Mouse (Mus musculus): ENCODE data around the gene Cftr. TPM values are rescaled to one million over a fixed set of nuclear protein-coding genes. Genes with fewer than 3 reads are reported as not detected.

Gene Cftr
- polyA plus RNA-seq, 1 experiment from 2014 or later: 3.3 TPM

DNA sequence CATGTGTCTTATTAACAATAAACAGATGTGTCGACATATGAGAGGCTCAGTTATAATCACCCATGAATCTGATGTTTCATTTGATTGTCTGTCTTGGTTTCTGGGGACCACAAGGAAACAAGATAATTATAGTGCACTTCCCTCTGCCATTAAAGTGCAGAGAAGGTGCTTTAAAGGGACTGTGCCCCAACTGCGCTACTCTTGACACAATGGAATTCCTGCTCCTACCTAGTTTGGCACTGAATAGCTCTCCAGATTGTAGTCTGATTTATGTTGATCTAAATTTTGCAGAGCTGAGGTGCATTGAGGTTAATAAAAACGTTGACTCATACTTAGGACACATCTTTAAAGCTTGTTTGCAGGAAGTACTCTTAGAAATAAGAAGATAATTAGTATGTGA is 132.7 kb downstream of the Cftr start:
- ATAC-seq (replicated peaks; ENCODE audit: low FRiP score, low read depth): no peak
- Histone ChIP-seq H3K9ac (ENCODE audit: low read depth, low read length) (no peak overlapping the region), H3K27me3 (ENCODE audit: insufficient read depth, low read length) (no peaks in the 10 kb centered on the region), H3K27ac (no peak overlapping the region), H3K4me1 (replicated peaks; ENCODE audit: insufficient read depth, low read length) (no peaks in the 10 kb centered on the region), H3K4me3 (replicated peaks; ENCODE audit: low read depth, low read length) (no peak overlapping the region), H3K36me3 (ENCODE audit: insufficient read depth, low read length) (no peaks in the 10 kb centered on the region), H3K4me2 (ENCODE audit: low read length) (no peak overlapping the region), H3K9me3 (replicated peaks; ENCODE audit: low read length) (no peaks in the 10 kb centered on the region)
- 53% methylated on average over 3 of the region's 3 CpGs for WGBS
- no peak for TF ChIP-seq CTCF (IDR thresholded peaks at IDR 0.05; ENCODE audit: low read depth)
- DNase-seq (ENCODE audit: low spot score): no peak

DNA sequence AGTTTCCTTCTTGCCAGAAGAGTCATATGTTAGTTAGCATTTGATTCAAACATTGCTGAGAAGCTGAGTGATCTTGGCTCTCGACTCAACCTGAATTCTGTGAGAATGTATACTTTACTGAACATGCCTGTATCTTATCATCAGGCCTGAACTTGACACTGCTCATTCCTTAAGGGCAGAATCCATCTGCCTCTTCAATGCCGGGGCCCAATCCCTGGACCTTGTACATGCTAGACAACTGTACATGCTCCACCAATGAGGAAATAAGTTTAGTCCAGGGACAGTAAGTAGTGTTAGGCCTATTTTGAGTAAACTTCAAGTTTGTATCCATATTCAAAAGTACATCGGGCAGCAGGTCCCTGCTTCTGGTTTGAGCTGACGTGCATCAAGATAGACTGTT is 134.6 kb downstream of the Cftr start:
- Histone ChIP-seq H3K36me3 (ENCODE audit: insufficient read depth, low read length) (no peaks in the 10 kb centered on the region), H3K9ac (ENCODE audit: low read depth, low read length) (no peak overlapping the region), H3K4me3 (replicated peaks; ENCODE audit: low read depth, low read length) (no peak overlapping the region), H3K9me3 (replicated peaks; ENCODE audit: low read length) (no peaks in the 10 kb centered on the region), H3K27me3 (ENCODE audit: insufficient read depth, low read length) (no peaks in the 10 kb centered on the region), H3K27ac (no peak overlapping the region), H3K4me1 (replicated peaks; ENCODE audit: insufficient read depth, low read length) (no peaks in the 10 kb centered on the region), H3K4me2 (ENCODE audit: low read length) (no peak overlapping the region)
- no peak for ATAC-seq (replicated peaks; ENCODE audit: low FRiP score, low read depth)
- no peak for DNase-seq (ENCODE audit: low spot score)
- 86% methylated on average over 4 of the region's 4 CpGs for WGBS
- no peak for TF ChIP-seq CTCF (IDR thresholded peaks at IDR 0.05; ENCODE audit: low read depth)

DNA sequence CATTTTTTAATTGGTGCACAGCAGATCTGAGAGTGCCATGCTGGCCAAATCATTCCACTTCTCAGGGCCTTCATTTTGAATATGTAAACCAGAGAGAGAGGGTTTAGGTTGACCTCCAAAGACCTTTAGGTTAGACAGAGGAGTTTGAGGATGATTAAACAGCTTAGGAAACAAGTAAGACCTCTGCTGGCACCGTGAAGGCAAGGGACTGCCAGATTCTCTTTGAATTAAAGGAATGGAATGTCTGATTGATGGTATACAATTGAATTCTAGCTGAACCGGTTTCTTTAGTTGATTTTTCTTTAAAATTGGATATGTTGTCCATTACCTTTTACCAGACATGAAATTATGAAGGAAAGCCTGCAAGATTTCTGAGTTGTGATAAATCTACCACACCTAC is 140.5 kb downstream of the Cftr start:
- Histone ChIP-seq H3K27me3 (ENCODE audit: insufficient read depth, low read length) (no peaks in the 10 kb centered on the region), H3K9me3 (replicated peaks; ENCODE audit: low read length) (no peaks in the 10 kb centered on the region), H3K9ac (ENCODE audit: low read depth, low read length) (no peak overlapping the region), H3K4me1 (replicated peaks; ENCODE audit: insufficient read depth, low read length) (no peaks in the 10 kb centered on the region), H3K27ac (no peak overlapping the region), H3K36me3 (ENCODE audit: insufficient read depth, low read length) (no peaks in the 10 kb centered on the region), H3K4me2 (ENCODE audit: low read length) (no peak overlapping the region), H3K4me3 (replicated peaks; ENCODE audit: low read depth, low read length) (no peak overlapping the region)
- DNase-seq (ENCODE audit: low spot score): no peak
- TF ChIP-seq CTCF (IDR thresholded peaks at IDR 0.05; ENCODE audit: low read depth): no peak
- WGBS: 23% methylated on average over 2 of the region's 2 CpGs
- ATAC-seq (replicated peaks; ENCODE audit: low FRiP score, low read depth): no peak

DNA sequence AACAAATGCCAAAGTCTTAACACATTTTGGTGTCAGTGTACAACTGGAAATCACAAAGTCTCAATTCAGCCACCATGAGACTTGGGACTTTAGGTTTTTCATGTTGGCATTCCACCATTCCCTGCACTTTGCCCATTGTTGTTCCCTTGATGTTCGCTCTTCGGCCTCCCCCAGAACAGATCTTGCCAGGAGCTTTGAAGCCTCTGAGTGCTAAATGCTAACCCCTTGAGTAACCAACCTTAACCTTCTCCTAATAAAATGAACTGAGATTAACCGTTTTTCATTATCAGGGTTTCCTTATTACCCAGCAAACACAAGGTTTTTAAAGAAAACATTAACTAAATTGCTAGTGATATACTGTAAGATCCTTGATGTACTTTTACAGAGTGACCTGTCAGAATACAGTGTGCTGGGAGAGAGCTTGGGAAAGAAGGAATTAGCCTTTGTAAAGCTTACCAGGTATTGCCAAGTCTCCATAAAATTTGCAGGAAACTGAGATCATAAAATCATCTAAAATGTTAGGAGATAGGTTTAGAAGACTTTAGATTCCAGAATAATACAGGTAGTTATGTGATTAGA is 144.0 kb downstream of the Cftr start:
- H3K4me2 ChIP-seq (ENCODE audit: low read length): no peak overlapping the region
- no peak overlapping the region for H3K4me3 ChIP-seq (replicated peaks; ENCODE audit: low read depth, low read length)
- H3K4me1 ChIP-seq (replicated peaks; ENCODE audit: insufficient read depth, low read length): no peaks in the 10 kb centered on the region
- H3K27ac ChIP-seq: 0 out of 2 replicates have a peak overlapping the region, but pooled peaks have one; percentile 31
- no peaks in the 10 kb centered on the region for H3K27me3 ChIP-seq (ENCODE audit: insufficient read depth, low read length)
- DNase-seq (ENCODE audit: low spot score) (peak; percentile 20), ATAC-seq (replicated peaks; ENCODE audit: low FRiP score, low read depth) (peak; percentile 69)
- H3K9ac ChIP-seq (ENCODE audit: low read depth, low read length): no peak overlapping the region
- no peaks in the 10 kb centered on the region for H3K9me3 ChIP-seq (replicated peaks; ENCODE audit: low read length)
- TF ChIP-seq CTCF (IDR thresholded peaks at IDR 0.05; ENCODE audit: low read depth): no peak
- no peaks in the 10 kb centered on the region for H3K36me3 ChIP-seq (ENCODE audit: insufficient read depth, low read length)
- 33% methylated on average over 3 of the region's 3 CpGs for whole genome bisulfite sequencing

DNA sequence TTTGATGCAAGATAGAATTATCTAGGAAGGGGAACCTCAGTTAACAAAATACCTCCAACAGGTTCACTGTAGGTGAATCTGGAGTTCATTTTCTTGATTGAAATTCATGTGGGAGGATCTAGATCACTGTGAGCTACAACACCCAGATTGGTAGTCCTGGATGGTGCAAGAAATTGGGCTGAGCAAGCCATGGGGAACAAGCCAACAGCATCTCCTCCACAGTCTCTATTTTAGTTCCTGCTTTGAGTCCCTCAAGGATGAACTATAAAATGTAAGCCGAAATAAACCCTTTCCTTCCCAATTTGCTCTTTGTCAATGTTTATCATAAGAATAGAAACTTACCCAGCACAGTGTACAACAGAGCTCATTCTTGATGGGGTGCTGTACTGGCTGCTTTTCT is 152.5 kb downstream of the Cftr start:
- Histone ChIP-seq H3K4me3 (replicated peaks; ENCODE audit: low read depth, low read length) (no peak overlapping the region), H3K9me3 (replicated peaks; ENCODE audit: low read length) (no peaks in the 10 kb centered on the region), H3K27me3 (ENCODE audit: insufficient read depth, low read length) (no peaks in the 10 kb centered on the region), H3K4me1 (replicated peaks; ENCODE audit: insufficient read depth, low read length) (no peaks in the 10 kb centered on the region), H3K4me2 (ENCODE audit: low read length) (no peak overlapping the region), H3K27ac (no peak overlapping the region), H3K9ac (ENCODE audit: low read depth, low read length) (no peak overlapping the region), H3K36me3 (ENCODE audit: insufficient read depth, low read length) (no peaks in the 10 kb centered on the region)
- DNase-seq (ENCODE audit: low spot score) (no peak), ATAC-seq (replicated peaks; ENCODE audit: low FRiP score, low read depth) (no peak)
- TF ChIP-seq CTCF (IDR thresholded peaks at IDR 0.05; ENCODE audit: low read depth): no peak
- 93% methylated on average over 1 of the region's 1 CpGs for WGBS

DNA sequence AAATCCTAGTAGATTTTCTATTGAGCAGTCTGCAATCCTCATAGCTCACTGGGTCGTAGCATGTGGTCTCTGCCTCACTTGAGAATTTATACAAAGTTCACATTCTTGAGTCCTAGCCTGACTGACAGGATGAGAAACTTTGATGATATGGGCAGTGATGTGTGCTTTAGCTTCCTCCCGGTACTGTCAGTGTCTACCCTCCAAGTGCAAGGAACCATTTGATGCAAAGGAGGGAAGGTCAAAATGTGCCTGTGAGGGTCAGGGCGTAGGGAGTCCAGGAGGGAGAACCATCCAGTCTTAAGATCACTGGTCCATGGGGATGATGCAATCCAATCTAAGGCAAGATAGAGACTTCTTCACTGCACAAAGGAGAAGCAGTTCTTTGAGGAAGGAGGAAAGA is 164.9 kb downstream of the Cftr start:
- ATAC-seq (replicated peaks; ENCODE audit: low FRiP score, low read depth): peak; percentile 82
- no peak overlapping the region for H3K9ac ChIP-seq (ENCODE audit: low read depth, low read length)
- H3K27me3 ChIP-seq (ENCODE audit: insufficient read depth, low read length): no peaks in the 10 kb centered on the region
- peak; percentile 67 for DNase-seq (ENCODE audit: low spot score)
- TF ChIP-seq CTCF (IDR thresholded peaks at IDR 0.05; ENCODE audit: low read depth): no peak
- no peaks in the 10 kb centered on the region for H3K4me1 ChIP-seq (replicated peaks; ENCODE audit: insufficient read depth, low read length)
- 47% methylated on average over 3 of the region's 3 CpGs for WGBS
- H3K4me2 ChIP-seq (ENCODE audit: low read length): no peak overlapping the region
- H3K27ac ChIP-seq: no peak overlapping the region; the same call in 1 of the 2 replicates
- H3K4me3 ChIP-seq (replicated peaks; ENCODE audit: low read depth, low read length): no peak overlapping the region
- H3K9me3 ChIP-seq (replicated peaks; ENCODE audit: low read length): no peaks in the 10 kb centered on the region
- H3K36me3 ChIP-seq (ENCODE audit: insufficient read depth, low read length): no peaks in the 10 kb centered on the region

DNA sequence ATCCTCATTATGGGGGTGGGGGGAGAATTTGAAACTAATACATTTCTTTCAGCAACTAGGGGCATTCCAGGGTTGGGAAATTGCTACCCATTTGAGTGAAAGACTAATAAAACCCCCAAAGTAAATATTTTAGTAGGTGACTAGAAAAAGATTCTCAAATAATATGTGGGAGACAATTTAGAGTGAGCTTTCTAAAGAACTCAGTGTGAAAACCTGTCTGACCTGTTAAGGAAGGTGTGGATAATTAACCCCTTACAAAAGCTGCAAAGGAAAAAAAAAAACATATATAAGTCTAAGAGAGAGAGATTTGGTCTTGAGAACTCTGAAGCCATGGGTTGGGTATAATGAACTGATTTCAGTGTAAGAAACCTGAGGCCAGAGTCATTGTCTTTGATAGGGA is 167.8 kb downstream of the Cftr start:
- no peak overlapping the region for H3K4me3 ChIP-seq (replicated peaks; ENCODE audit: low read depth, low read length)
- TF ChIP-seq CTCF (IDR thresholded peaks at IDR 0.05; ENCODE audit: low read depth): no peak
- no peak for ATAC-seq (replicated peaks; ENCODE audit: low FRiP score, low read depth)

More for the DNA sequence above, 167.8 kb downstream of the Cftr start:
- Histone ChIP-seq H3K27me3 (ENCODE audit: insufficient read depth, low read length) (no peaks in the 10 kb centered on the region), H3K9ac (ENCODE audit: low read depth, low read length) (no peak overlapping the region), H3K4me1 (replicated peaks; ENCODE audit: insufficient read depth, low read length) (no peaks in the 10 kb centered on the region), H3K36me3 (ENCODE audit: insufficient read depth, low read length) (no peaks in the 10 kb centered on the region), H3K4me2 (ENCODE audit: low read length) (no peak overlapping the region), H3K27ac (no peak overlapping the region), H3K9me3 (replicated peaks; ENCODE audit: low read length) (no peaks in the 10 kb centered on the region)
- DNase-seq (ENCODE audit: low spot score): no peak

Measured in kidney, postnatal 0 days (tissue).